Mouse (Mus musculus) c-Kit-negative CD71-positive TER-119-positive erythroid progenitor cells, embryonic 14.5 days (primary cell): Measurements from ENCODE around the gene Phex.

Experiments
- DNase-seq: peaks from one replicate; pipeline ENCODE4 v3.0.0-alpha.2; 2013; ENCODE audit warnings: low read depth, low spot score

Gene Phex

GRCm38 (mm10) chrX:157307411-157307810, 107.7 kb downstream of the Phex start:
- DNase-seq, result no peak

- no peak for DNase-seq
These were observed 108.2 kb downstream of the Phex start for GRCm38 (mm10) chrX:157306796-157307405.

DNA sequence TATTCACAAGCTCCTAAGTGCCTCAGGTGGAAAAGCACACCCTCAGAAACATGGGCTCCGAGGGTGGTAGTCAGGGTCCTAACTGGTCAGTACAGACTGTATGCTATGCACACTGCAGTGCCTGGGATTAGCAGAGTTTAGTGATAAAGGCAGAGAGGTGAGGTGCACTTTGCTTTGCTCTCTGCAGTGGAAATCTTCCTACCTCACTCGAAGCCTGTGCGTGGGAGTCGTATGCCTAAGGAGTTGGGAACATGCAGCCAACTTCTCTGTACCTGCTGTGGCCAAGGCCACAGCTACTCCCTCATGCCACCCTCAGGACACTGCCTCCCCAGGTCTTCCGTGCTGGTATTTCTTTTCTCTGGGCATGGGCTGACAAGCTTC, 109.3 kb downstream of the Phex start:
- no peak for DNase-seq

- DNase-seq, result no peak
These were observed 109.8 kb downstream of the Phex start for GRCm38 (mm10) chrX:157305193-157305851.

GRCm38 (mm10) chrX:157292411-157292810, 122.7 kb downstream of the Phex start:
- DNase-seq, result no peak

GRCm38 (mm10) chrX:157276581-157276980, 138.5 kb downstream of the Phex start:
- DNase-seq, result no peak

DNA sequence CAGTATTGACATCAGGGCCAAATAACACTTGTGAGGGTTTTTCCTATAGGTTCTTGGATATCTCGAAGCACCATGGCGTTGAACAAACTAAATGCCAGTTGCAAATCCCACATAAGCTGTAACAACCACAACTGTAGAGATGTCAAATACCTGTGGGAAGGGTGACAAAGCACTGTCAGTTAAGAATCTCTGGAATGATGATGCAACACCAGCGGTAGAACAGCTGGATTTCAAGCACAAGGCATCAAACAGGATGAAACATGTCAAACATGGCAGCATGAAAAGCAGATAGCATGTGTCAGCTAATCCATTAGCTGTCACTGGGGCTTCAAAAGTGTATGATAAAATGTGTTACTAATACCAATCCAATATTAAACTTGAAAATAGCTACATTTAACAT, 141.8 kb downstream of the Phex start:
- DNase-seq, result no peak

- no peak for DNase-seq
These were observed 143.5 kb downstream of the Phex start for GRCm38 (mm10) chrX:157271609-157272008.

DNA sequence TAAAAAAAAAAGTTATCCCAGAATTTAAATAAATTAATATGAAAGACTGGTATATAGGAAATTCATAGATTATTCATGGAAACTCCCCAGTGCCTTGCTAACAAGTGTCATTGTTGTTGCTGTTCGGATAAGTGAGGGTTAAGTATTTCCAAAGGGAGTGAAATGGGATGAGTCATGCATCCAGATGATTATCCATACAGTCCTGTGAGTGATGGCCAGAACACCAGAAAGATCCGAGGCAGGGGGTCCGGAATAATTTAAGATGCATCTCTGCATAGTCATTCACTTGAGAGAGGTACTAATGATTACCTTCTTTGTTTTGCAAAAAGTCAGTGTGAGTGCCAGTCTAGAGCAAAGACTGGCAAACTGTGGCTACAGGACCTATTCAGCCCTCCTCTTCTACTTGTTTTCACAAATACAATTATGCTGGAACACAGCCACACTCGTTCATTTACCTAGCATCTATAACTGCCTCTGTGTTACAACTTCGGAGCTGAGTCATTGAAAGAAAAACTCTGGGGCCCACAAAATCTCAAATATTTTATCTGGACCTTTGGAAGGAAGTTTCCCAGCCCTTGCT, 145.3 kb downstream of the Phex start:
- DNase-seq, result no peak

DNA sequence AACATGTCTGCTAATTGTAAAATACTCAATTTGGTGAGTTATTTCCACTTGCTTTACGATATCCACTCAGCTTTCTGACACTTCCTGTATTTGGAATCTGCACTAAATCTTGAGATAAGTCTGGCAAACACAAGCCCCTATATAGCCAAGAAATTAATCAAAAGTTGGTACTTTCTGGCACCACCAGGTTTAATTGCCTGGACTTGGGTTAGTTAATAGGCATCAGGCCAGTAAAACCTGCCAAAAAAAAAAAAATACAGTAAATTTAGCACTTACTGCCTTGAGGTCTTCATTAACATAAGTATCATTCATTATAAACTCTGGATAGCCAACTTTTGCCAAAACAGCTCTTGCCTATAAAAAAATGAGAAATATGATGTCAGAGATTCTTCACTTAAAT, 147.0 kb downstream of the Phex start:
- no peak for DNase-seq

GRCm38 (mm10) chrX:157202736-157203135, 212.4 kb downstream of the Phex start:
- no peak for DNase-seq

GRCm38 (mm10) chrX:157184167-157184566, 230.9 kb downstream of the Phex start:
- no peak for DNase-seq

DNA sequence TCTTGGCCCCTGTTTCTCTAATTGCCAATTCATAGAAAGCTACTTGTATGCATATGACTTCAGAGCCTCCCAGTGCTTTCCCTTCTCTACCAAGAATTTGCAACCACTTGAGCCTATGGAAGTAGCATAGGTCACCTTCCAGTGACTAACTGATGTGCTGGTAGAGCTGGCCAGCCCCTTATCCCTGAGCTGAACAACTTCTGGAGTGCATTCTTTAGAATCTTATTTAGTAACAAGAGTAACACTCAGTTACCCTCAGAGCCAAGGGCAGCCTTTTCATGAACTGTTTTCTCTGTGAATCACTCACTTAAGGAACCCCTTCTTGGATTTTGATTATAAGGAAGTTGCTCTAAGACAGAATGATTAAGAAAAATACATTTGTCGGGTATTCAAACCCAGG, 234.3 kb downstream of the Phex start:
- no peak for DNase-seq

GRCm38 (mm10) chrX:157164142-157164541, 251.0 kb downstream of the Phex start:
- no peak for DNase-seq

- no peak for DNase-seq
These were observed 251.7 kb downstream of the Phex start for GRCm38 (mm10) chrX:157163394-157163793.

DNA sequence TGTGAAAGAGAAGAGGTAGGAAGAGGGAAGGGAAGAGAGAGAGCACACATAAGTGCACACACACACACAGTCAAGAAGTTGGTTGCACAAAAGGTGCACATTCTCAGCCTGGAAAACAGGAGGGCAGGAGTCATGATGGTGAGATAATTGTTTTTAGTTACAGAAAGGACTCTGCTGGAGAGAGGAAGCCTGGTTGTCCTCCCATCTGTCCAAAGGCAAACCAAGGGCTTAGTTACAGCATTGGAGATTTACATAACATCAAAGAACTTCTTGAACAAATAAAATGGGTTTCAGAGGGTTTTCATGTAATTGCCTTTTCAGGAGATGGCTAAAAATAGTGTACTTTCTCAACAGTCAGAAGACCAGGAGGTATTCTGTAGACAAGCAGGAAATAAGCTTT, 270.4 kb downstream of the Phex start:
- DNase-seq, result no peak

DNA sequence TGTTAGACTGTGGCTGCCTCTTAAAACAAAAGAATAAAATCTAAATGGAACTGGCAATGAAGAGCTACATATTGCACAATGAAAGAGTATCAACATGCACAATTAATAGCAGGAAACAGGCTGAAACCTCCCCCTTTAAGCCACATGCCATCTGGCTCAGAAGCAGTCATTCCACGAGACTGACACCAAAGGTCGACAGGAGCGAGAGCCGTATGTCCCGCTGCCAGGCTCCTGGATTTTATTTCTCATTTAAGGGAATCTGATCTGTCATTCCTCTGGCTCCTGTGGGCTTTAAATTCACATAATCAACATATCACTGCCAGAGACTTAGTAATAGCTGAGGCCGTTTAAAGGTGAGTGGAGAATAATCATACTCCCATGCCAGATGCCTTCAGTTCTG, 275.5 kb downstream of the Phex start:
- no peak for DNase-seq
